Mouse (Mus musculus): Measurements from ENCODE around the gene Nrros. TPM values are rescaled to one million over a fixed set of nuclear protein-coding genes. Genes with fewer than 3 reads are reported as not detected.

The Nrros gene
- total and polyA plus RNA-seq, 3 experiments, result 55.9 to 59.8 TPM; not detected in 1

DNA sequence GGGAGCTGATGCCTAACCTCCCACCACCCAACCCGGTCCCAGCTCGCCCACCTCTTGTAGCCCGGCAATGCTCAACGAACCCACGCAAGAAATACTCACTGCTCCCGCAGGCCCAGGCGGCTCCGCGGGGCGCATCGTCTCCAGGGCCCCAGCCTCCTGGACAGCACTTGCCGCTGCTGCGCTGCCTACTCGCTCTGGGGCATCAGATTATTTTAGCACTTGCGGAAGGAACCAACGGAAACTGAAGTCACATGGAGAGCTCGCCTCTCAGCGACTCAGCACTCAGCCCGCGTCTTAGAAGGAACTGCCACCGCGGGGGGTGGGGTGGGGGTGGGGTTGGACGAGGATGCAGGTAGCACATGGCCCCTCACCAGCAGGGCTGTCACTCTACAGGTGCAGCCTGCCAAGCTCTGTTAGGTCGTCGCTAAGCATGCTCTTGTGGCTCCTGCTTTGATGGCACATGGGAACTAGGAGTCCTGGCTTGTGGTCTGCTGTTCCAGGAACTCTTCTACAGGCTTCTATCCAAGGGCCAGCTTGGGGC lies at the start of gene Nrros (continued):
- TF ChIP-seq MXI1 (IDR thresholded peaks at IDR 0.05; ENCODE audit: low read depth, low read length) (peak; percentile 97), SMC3 (IDR thresholded peaks at IDR 0.05; ENCODE audit: low read depth, low read length) (no peak), CHD2 (IDR thresholded peaks at IDR 0.05; ENCODE audit: low read length) (peak; percentile 68), ZMIZ1 (IDR thresholded peaks at IDR 0.05; ENCODE audit: low read depth, low read length) (peak; percentile 88)

DNA sequence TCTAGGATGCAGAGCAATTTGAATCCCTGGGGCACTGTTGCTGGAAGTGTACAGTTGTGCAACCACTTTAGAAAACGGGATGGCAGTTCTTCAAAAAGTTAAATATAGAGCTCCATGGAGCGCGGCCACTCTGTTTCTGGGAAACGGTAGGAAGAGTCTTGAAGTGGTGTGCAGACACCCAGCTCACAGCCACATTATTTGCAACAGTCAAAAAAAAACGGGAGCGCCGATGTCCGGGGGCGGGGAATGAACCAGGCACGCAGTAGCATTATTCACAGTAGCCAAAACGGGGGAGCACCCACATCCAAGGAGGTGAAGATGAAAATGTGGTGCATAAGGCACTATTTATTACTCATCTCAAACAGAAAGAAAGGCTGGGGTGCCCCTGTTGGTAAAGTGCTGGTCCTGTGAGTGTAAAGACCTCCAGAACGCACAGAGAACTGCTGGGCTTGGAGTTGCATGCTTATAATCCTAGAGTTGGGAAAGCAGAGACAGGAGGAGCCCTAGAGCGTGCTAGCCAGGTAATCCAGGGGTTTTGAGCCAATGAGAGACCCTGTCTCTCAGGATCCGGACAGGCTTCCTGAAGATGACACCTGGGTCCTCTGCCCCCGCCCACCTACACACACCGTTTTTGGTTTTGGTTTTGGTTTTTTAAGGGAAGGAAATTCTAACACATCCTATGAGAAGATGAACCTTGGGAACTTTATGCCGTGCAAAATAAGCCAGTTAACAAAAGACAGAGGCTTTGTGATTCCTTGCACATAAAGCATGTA lies 49.6 kb upstream of the Nrros start:
- Histone ChIP-seq H3K36me3 (ENCODE audit: control insufficient read depth in 1 of 2, insufficient read depth in 2 of 2, low read length in 2 of 2) (no peaks in the 10 kb centered on the region), H3K9me3 (replicated peaks; ENCODE audit: insufficient read depth, low read length) (no peaks in the 10 kb centered on the region), H3K9ac (ENCODE audit: control insufficient read depth, low read depth, low read length, poor library complexity, severe bottlenecking) (no peak overlapping the region), H3K27ac (ENCODE audit: control insufficient read depth, low read depth, low read length) (no peak overlapping the region), H3K4me3 (ENCODE audit: control insufficient read depth in 1 of 2, insufficient read depth in 1 of 2, low read depth in 2 of 2, low read length in 2 of 2) (no peak overlapping the region), H3K27me3 (ENCODE audit: control insufficient read depth in 1 of 2, insufficient read depth in 2 of 2, low read length in 2 of 2) (no peaks in the 10 kb centered on the region), H3K4me1 (ENCODE audit: control insufficient read depth in 1 of 2, insufficient read depth in 2 of 2, low read length in 2 of 2) (no peaks in the 10 kb centered on the region), H3K79me2 (ENCODE audit: control insufficient read depth, insufficient read depth, low read length, poor library complexity) (no peaks in the 10 kb centered on the region)
- DNase-seq (ENCODE audit: low read depth, low spot score), result no peak
- TF ChIP-seq POLR2A (IDR thresholded peaks at IDR 0.05; ENCODE audit: control insufficient read depth in 1 of 2, insufficient read depth in 1 of 2, low read depth in 1 of 2, low read length in 2 of 2, poor library complexity in 1 of 2) (no peak), CHD1 (IDR thresholded peaks at IDR 0.05; ENCODE audit: low read depth, low read length) (no peak), BHLHE40 (IDR thresholded peaks at IDR 0.05; ENCODE audit: borderline replicate concordance, low read depth, low read length) (no peak), ZNF384 (IDR thresholded peaks at IDR 0.05; ENCODE audit: low read depth, low read length) (no peak), UBTF (IDR thresholded peaks at IDR 0.05; ENCODE audit: borderline replicate concordance, insufficient read depth, low read depth, low read length) (no peak)

GRCm38 (mm10) chr16:32214156-32214555 lies 48.8 kb upstream of the Nrros start:
- no peaks in the 10 kb centered on the region for H3K27me3 ChIP-seq (ENCODE audit: control insufficient read depth in 1 of 2, insufficient read depth in 2 of 2, low read length in 2 of 2)
- DNase-seq (ENCODE audit: low read depth, low spot score), result no peak
- TF ChIP-seq USF1 (IDR thresholded peaks at IDR 0.05; ENCODE audit: low read depth, low read length) (no peak), ELF1 (IDR thresholded peaks at IDR 0.05; ENCODE audit: low read depth, low read length) (no peak), ZKSCAN1 (IDR thresholded peaks at IDR 0.05; ENCODE audit: low read depth, low read length) (no peak), ZC3H11A (IDR thresholded peaks at IDR 0.05; ENCODE audit: low read depth, low read length) (no peak), TAL1 (IDR thresholded peaks at IDR 0.05; ENCODE audit: low read length) (no peak), TBP (IDR thresholded peaks at IDR 0.05; ENCODE audit: low read depth, low read length) (no peak), MYB (IDR thresholded peaks at IDR 0.05; ENCODE audit: low read depth, low read length) (no peak), MYC (IDR thresholded peaks at IDR 0.05; ENCODE audit: low read depth, low read length) (no peak), SMC3 (IDR thresholded peaks at IDR 0.05; ENCODE audit: low read depth, low read length) (no peak), BHLHE40 (IDR thresholded peaks at IDR 0.05; ENCODE audit: borderline replicate concordance, low read depth, low read length) (no peak), ZMIZ1 (IDR thresholded peaks at IDR 0.05; ENCODE audit: low read depth, low read length) (no peak), CHD2 (IDR thresholded peaks at IDR 0.05; ENCODE audit: low read length) (no peak)

More at GRCm38 (mm10) chr16:32214156-32214555, 48.8 kb upstream of the Nrros start:
- no peak overlapping the region for H3K9ac ChIP-seq (ENCODE audit: control insufficient read depth, low read depth, low read length, poor library complexity, severe bottlenecking)
- H3K4me3 ChIP-seq (ENCODE audit: control insufficient read depth in 1 of 2, insufficient read depth in 1 of 2, low read depth in 2 of 2, low read length in 2 of 2), result no peak overlapping the region
- no peak overlapping the region for H3K27ac ChIP-seq (ENCODE audit: control insufficient read depth, low read depth, low read length)
- H3K4me1 ChIP-seq (ENCODE audit: control insufficient read depth in 1 of 2, insufficient read depth in 2 of 2, low read length in 2 of 2), result no peaks in the 10 kb centered on the region
- no peaks in the 10 kb centered on the region for H3K9me3 ChIP-seq (replicated peaks; ENCODE audit: insufficient read depth, low read length)
- H3K36me3 ChIP-seq (ENCODE audit: control insufficient read depth in 1 of 2, insufficient read depth in 2 of 2, low read length in 2 of 2), result no peaks in the 10 kb centered on the region
- no peaks in the 10 kb centered on the region for H3K79me2 ChIP-seq (ENCODE audit: control insufficient read depth, insufficient read depth, low read length, poor library complexity)
